Mouse (Mus musculus) kidney, adult 2 months (tissue): ENCODE results near the gene Rubcn.

ENCODE experiments used
- CTCF ChIP-seq: fragments of 200-500 bp; conservative IDR thresholded peaks from 2 replicates; pipeline ENCODE4 v1.5.1; 2011; ENCODE audit warnings: low read depth, mild to moderate bottlenecking, control low read depth, low read length, moderate library complexity, mixed read lengths; ENCODE audit not compliant: insufficient read depth, insufficient read length
- POLR2A ChIP-seq: fragments of 200-500 bp; IDR thresholded peaks from one replicate; pipeline ENCODE4 v1.6.1; 2011; ENCODE audit warnings: low read depth, low read length, control low read depth

GRCm38 (mm10) chr16:32889881-32890280, 12.3 kb upstream of the Rubcn start:
- TF ChIP-seq CTCF (no peak), POLR2A (no peak)
